Mouse (Mus musculus): ENCODE results near the gene Foxn1.

Gene Foxn1

GRCm38 (mm10) chr11:78358330-78359007 is 27.9 kb downstream of the Foxn1 start:
- DNase-seq (ENCODE audit: low read depth, low spot score) = no peak

- no peak for DNase-seq (ENCODE audit: low read depth, low spot score)
Observed at GRCm38 (mm10) chr11:78355471-78356238, 30.7 kb downstream of the Foxn1 start.

GRCm38 (mm10) chr11:78354905-78355304 is 31.5 kb downstream of the Foxn1 start:
- DNase-seq (ENCODE audit: low read depth, low spot score) = no peak

- DNase-seq (ENCODE audit: low read depth, low spot score) = no peak
Observed at GRCm38 (mm10) chr11:78353081-78353480, 33.3 kb downstream of the Foxn1 start.

- no peak for DNase-seq (ENCODE audit: low read depth, low spot score)
Observed at GRCm38 (mm10) chr11:78349441-78350358, 36.7 kb downstream of the Foxn1 start.

GRCm38 (mm10) chr11:78348474-78348873 is 37.9 kb downstream of the Foxn1 start:
- DNase-seq (ENCODE audit: low read depth, low spot score) = no peak

- DNase-seq (ENCODE audit: low read depth, low spot score) = no peak
Observed at GRCm38 (mm10) chr11:78347908-78348307, 38.5 kb downstream of the Foxn1 start.

- DNase-seq (ENCODE audit: low read depth, low spot score) = peak; percentile 80
Observed at GRCm38 (mm10) chr11:78347070-78347754, 39.1 kb downstream of the Foxn1 start.

- DNase-seq (ENCODE audit: low read depth, low spot score) = no peak
Observed at GRCm38 (mm10) chr11:78346326-78347069, 39.9 kb downstream of the Foxn1 start.

GRCm38 (mm10) chr11:78345801-78346200 is 40.6 kb downstream of the Foxn1 start:
- DNase-seq (ENCODE audit: low read depth, low spot score) = no peak

- DNase-seq (ENCODE audit: low read depth, low spot score) = no peak
Observed at GRCm38 (mm10) chr11:78344890-78345715, 41.3 kb downstream of the Foxn1 start.

- DNase-seq (ENCODE audit: low read depth, low spot score) = no peak
Observed at GRCm38 (mm10) chr11:78344328-78344889, 41.9 kb downstream of the Foxn1 start.

GRCm38 (mm10) chr11:78343381-78344327 is 42.7 kb downstream of the Foxn1 start, which contains the start of gene Unc119:
Gene Unc119, plus strand, starts transcription at chr11:78343482.
- peak; percentile 48 for DNase-seq (ENCODE audit: low read depth, low spot score)

GRCm38 (mm10) chr11:78341702-78342101 is 44.7 kb downstream of the Foxn1 start:
- no peak for DNase-seq (ENCODE audit: low read depth, low spot score)

GRCm38 (mm10) chr11:78337040-78337439 is 49.3 kb downstream of the Foxn1 start:
- DNase-seq (ENCODE audit: low read depth, low spot score) = no peak

- DNase-seq (ENCODE audit: low read depth, low spot score) = no peak
Observed at GRCm38 (mm10) chr11:78333992-78334391, 52.4 kb downstream of the Foxn1 start.

GRCm38 (mm10) chr11:78332676-78333075 is 53.7 kb downstream of the Foxn1 start:
- DNase-seq (ENCODE audit: low read depth, low spot score) = no peak

GRCm38 (mm10) chr11:78328512-78329056 is 57.8 kb downstream of the Foxn1 start:
- DNase-seq (ENCODE audit: low read depth, low spot score) = no peak
